Mouse (Mus musculus) kidney, adult 2 months (tissue): ENCODE results near the gene Nav2. TPM values are rescaled to one million over a fixed set of nuclear protein-coding genes. Genes with fewer than 3 reads are reported as not detected.
A peak's percentile ranks its signal among the peaks of the same experiment; 100 is the strongest.

Experiments
- DNase-seq: peaks from one replicate; pipeline ENCODE4 v3.0.0; 2021
- H3K27ac ChIP-seq: fragments of 200-500 bp; 2 replicates; pipeline ENCODE4 v1.5.1; 2012; ENCODE audit warnings: low read depth, low read length, control low read depth, inconsistent platforms; ENCODE audit not compliant: insufficient read depth
- H3K27me3 ChIP-seq: fragments of 200-500 bp; replicated peaks from 2 replicates; pipeline ENCODE4 v1.6.1; 2012; ENCODE audit warnings: mild to moderate bottlenecking, moderate library complexity, low read length, inconsistent platforms; ENCODE audit not compliant: control insufficient read depth, insufficient read depth
- H3K36me3 ChIP-seq: fragments of 200-500 bp; 2 replicates; pipeline ENCODE4 v1.6.1; 2012; ENCODE audit warnings: mild to moderate bottlenecking, moderate library complexity, low read length, inconsistent platforms; ENCODE audit not compliant: control insufficient read depth, insufficient read depth
- H3K4me1 ChIP-seq: fragments of 200-500 bp; 2 replicates; pipeline ENCODE4 v1.6.1; 2011; ENCODE audit warnings: low read length; ENCODE audit not compliant: control insufficient read depth, insufficient read depth
- H3K4me3 ChIP-seq: fragments of 200-500 bp; 2 replicates; pipeline ENCODE4 v1.5.1; 2011; ENCODE audit warnings: mild to moderate bottlenecking, low read depth, low read length, control low read depth; ENCODE audit not compliant: insufficient read depth
- CTCF ChIP-seq: fragments of 200-500 bp; conservative IDR thresholded peaks from 2 replicates; pipeline ENCODE4 v1.5.1; 2011; ENCODE audit warnings: low read depth, mild to moderate bottlenecking, control low read depth, low read length, moderate library complexity, mixed read lengths; ENCODE audit not compliant: insufficient read depth, insufficient read length
- POLR2A ChIP-seq: fragments of 200-500 bp; IDR thresholded peaks from one replicate; pipeline ENCODE4 v1.6.1; 2011; ENCODE audit warnings: low read depth, low read length, control low read depth
- WGBS: fragments of 180-500 bp; shearing (Covaris S2); methylation state at CpG from one replicate; pipeline ENCODE4 v1.1.7; 2018; 5-methylcytosine and 5-hydroxymethylcytosine counted together
- polyA plus RNA-seq: library from polyadenylated mRNA; depleted of rRNA; stranded (reverse); fragments of >200 nt; gene quantifications from 2 replicates; pipeline ENCODE4 v1.2.3, GENCODE M21; 2012

The Nav2 gene
- polyA plus RNA-seq, 1 experiment: 18.3 TPM

DNA sequence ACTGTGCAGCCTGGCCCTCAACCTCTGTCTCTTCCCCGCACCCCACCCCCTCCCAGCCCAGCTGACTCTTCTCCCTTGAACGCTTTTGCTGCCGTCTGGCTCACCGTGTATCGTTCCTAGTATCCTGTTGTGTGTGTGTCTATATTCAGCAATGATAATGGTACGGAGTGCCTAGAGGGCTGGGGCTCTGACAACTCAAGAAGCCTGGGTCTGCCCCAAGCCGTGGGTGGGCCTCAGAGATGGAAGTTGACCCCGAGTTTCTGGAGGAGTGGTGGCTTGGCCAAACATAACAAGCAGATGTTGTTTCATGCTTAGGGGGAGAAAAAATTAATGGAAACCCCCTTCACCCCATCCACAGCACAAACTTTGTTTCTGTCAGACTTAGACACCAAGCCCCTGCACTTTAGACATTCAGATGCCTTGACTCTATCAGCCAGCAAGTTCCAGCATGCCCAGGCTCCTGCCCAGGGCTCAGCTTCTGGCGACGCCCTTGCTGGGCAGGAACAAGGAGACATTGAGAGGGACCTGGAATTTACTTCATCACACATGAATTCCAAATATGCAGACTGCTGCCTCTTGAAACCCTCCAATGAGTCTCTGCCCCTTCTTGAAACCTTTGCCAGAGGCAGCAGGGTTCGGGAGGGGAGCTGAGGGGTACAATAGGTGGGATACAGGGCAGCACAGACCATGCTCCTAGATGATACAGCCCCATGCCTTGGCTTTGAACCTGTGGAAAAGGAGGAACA is 644.9 kb downstream of the Nav2 start:
- no peak overlapping the region for H3K4me3 ChIP-seq
- no peaks in the 10 kb centered on the region for H3K36me3 ChIP-seq
- H3K4me1 ChIP-seq: no peaks in the 10 kb centered on the region
- no peak for DNase-seq
- no peak overlapping the region for H3K27ac ChIP-seq
- WGBS: 41% methylated on average over 11 of the region's 11 CpGs
- TF ChIP-seq CTCF (no peak), POLR2A (no peak)
- no peaks in the 10 kb centered on the region for H3K27me3 ChIP-seq

DNA sequence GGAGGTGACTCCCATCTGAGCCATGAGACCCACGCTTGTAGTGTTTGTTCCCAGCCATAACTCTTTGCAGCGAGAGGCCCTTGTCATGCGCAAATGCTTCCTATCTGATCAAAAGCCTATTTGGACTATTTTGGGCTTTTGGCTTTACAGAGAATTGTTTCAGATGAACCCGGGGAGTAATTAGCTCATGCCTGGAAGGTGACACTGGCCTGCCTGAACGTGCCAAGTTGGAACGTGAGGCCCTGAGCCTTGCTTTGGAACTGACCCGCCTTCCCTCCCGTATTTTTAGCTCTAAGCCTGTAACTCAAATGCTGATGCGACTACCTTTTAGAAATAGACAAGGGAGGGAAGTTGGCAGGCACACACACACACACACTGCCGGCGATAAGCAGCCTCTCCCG is 649.7 kb downstream of the Nav2 start:
- DNase-seq: no peak
- WGBS: 68% methylated on average over 12 of the region's 12 CpGs
- H3K36me3 ChIP-seq: no peaks in the 10 kb centered on the region
- no peak overlapping the region for H3K27ac ChIP-seq
- H3K4me1 ChIP-seq: no peaks in the 10 kb centered on the region
- TF ChIP-seq CTCF (no peak), POLR2A (no peak)
- H3K27me3 ChIP-seq: no peaks in the 10 kb centered on the region
- H3K4me3 ChIP-seq: no peak overlapping the region

DNA sequence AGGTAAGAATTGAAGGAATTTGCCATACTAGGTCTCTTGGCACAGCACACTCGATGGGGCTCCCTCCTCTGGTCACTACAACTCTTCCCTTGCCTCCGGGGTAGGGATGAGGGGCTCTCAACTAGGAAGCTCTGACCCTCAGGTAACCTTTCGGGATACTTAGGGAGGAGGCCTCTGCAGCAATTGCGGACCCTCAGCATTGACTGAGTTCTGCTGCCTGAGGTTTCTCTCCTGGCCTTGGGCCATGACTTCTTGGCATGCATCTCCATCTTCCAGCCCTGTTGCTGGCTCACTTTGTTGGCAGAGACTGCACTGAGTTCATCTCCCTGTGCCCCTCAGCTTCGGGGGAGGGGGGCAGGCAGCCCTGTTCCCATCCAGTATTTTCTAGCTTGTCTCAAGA is 650.4 kb downstream of the Nav2 start:
- no peaks in the 10 kb centered on the region for H3K36me3 ChIP-seq
- no peaks in the 10 kb centered on the region for H3K4me1 ChIP-seq
- 46% methylated on average over 5 of the region's 5 CpGs for WGBS
- peak; percentile 45 for DNase-seq
- H3K27me3 ChIP-seq: no peaks in the 10 kb centered on the region
- TF ChIP-seq POLR2A (no peak), CTCF (no peak)
- no peak overlapping the region for H3K4me3 ChIP-seq
- H3K27ac ChIP-seq: no peak overlapping the region

DNA sequence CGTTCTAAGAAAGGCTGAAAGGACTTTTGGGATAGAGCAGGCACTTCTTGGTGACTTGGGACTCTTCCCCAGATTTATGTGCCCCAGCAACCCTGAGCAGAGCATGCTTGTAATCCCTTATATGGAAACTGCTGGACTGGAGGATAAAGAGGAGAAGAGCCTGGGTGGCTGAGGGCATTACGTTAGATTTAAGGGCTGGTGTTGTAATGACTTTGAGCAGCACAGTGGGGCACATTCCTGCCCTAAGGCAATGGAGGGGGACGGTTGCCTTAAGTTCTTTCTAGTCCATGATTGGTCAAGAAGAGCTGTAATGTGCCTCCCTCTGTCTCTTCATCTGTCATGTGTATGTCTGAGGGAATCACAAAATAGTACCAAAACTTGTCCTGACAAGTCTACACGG is 651.5 kb downstream of the Nav2 start:
- TF ChIP-seq POLR2A: no peak
- TF ChIP-seq CTCF: no peak
- no peaks in the 10 kb centered on the region for H3K27me3 ChIP-seq
- H3K27ac ChIP-seq: no peak overlapping the region
- no peak for DNase-seq
- H3K4me3 ChIP-seq: no peak overlapping the region
- no peaks in the 10 kb centered on the region for H3K36me3 ChIP-seq
- 61% methylated on average over 4 of the region's 4 CpGs for WGBS
- no peaks in the 10 kb centered on the region for H3K4me1 ChIP-seq

DNA sequence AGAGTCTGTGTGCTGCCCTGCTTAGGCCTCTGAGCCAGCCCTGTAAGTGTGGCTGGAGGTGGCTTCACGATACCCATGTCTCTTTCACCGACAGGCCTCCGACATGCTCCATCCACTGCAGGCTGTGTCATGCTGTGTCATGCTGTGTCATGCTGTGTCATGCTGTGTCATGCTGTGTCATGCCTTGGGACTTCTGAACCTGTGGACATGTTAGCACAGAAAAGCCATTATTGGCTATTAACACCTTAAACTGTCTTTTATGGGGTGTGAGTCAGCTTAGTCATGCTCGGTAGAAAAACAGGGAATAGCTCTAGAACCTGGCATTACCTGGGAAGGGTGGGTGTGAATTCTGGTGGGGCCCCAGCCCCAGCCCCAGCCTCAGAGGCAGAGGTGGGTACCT is 653.9 kb downstream of the Nav2 start:
- Histone ChIP-seq H3K27ac (no peak overlapping the region), H3K4me1 (no peaks in the 10 kb centered on the region), H3K4me3 (no peak overlapping the region), H3K27me3 (no peaks in the 10 kb centered on the region), H3K36me3 (peaks cover 2% of the 10 kb centered on the region)
- 87% methylated on average over 4 of the region's 4 CpGs for WGBS
- TF ChIP-seq POLR2A: no peak
- TF ChIP-seq CTCF: no peak
- DNase-seq: no peak

DNA sequence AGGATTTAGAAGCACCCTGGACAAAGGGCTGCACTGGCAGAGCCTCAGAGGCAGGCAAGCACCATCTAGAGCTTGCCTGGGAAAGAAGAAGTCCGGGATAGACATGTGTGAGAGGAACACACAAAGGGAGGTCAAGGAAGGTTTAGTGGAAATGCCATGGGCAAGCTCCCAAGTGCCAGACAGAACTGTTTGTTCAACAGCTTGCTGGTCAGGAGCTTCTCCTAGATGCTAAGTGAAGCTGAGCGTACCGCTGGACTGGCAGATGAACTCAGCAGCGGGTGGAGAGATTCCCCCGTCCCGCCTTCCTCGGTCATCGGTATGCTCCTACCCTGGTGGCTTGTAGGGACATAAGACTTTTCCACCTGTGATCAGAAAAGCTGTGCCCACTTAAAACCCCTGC is 654.3 kb downstream of the Nav2 start:
- DNase-seq: peak; percentile 20
- H3K27ac ChIP-seq: no peak overlapping the region
- H3K36me3 ChIP-seq: peaks cover 2% of the 10 kb centered on the region

DNA sequence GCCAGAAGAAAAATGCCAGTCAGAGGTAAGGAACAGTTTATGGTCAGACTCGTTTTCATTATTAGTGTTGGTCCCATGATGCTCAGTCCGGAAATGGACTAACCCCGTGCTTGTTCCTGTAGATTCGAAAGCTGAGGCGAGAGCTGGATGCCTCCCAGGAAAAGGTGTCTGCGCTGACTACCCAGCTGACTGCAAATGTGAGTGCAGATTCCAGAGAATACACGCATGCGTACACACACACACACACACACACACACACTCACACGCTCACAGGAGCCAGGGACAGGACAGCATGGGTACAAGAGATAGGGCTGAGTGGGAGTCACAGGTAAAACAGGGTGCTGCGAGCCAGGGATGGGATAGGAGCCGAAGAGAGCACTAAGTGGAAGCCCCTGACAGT is 656.6 kb downstream of the Nav2 start:
- no peak overlapping the region for H3K27ac ChIP-seq
- 83% methylated on average over 11 of the region's 11 CpGs for WGBS
- H3K27me3 ChIP-seq: no peaks in the 10 kb centered on the region
- DNase-seq: no peak
- H3K36me3 ChIP-seq: peaks cover 2% of the 10 kb centered on the region
- no peaks in the 10 kb centered on the region for H3K4me1 ChIP-seq
- no peak overlapping the region for H3K4me3 ChIP-seq
- no peak for TF ChIP-seq CTCF
- no peak for TF ChIP-seq POLR2A

More for the DNA sequence above, 654.3 kb downstream of the Nav2 start:
- H3K27me3 ChIP-seq: no peaks in the 10 kb centered on the region
- WGBS: 80% methylated on average over 8 of the region's 8 CpGs
- H3K4me3 ChIP-seq: no peak overlapping the region
- no peaks in the 10 kb centered on the region for H3K4me1 ChIP-seq
- no peak for TF ChIP-seq POLR2A
- no peak for TF ChIP-seq CTCF
